9 mouse cellular contexts compared by ENCODE assay signal in the genomic region with DNA sequence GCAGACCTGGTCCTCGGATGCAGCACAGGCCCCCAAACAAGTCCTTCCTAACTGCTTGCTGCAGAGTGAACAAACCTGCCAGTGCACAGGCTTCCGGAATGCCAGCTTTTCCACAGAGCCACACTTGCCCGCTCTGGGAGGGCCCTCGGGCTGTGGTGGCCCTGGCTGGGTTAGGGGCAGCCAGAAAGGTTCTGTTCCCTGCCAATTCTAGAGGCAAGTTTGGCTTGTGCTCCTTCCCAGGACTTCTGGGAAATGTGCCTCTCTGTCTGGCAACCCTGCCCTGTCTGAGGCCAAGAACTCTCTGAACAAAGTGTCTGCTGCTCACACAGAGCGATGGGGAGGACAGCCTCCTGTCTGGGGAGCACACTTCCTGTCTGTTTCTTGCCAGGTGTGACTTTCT.
DNase-seq lines count a peak whose midpoint lies in the region; ATAC-seq lines count a peak whose summit lies in the region.
"Had no signal": no experiment of that assay in that cellular context is flagged by ENCODE, and none has a peak within 500 bp of the region (broad histone marks: within the 10 kb centered on the region; RNA-seq: fewer than 3 reads in every experiment).

No protein-coding gene starts in this region.

- no peaks in the 10 kb centered on the region for H3K4me1 ChIP-seq in hindbrain, embryonic 16.5 days (ENCODE audit: control insufficient read depth, insufficient read depth, low read depth, low read length)
- H3K4me1 ChIP-seq in hindbrain, embryonic 13.5 days (replicated peaks), result no peaks in the 10 kb centered on the region

- H3K4me3 ChIP-seq in hindbrain, embryonic 16.5 days (ENCODE audit: low read length), result no peak overlapping the region
- H3K4me3 ChIP-seq in hindbrain, embryonic 13.5 days, result no peak overlapping the region

- H3K27me3 ChIP-seq in hindbrain, embryonic 16.5 days (replicated peaks; ENCODE audit: control insufficient read depth, insufficient read depth, low read length), result no peaks in the 10 kb centered on the region
- H3K27me3 ChIP-seq in hindbrain, embryonic 13.5 days, result no peaks in the 10 kb centered on the region

- 86% methylated on average over 5 of the region's 5 CpGs for WGBS in hindbrain, embryonic 16.5 days
- WGBS in hindbrain, embryonic 13.5 days, result 92% methylated on average over 5 of the region's 5 CpGs

- no peak overlapping the region for H3K9ac ChIP-seq in hindbrain, embryonic 16.5 days (ENCODE audit: low read depth, low read length)
- H3K9ac ChIP-seq in hindbrain, embryonic 13.5 days, result no peak overlapping the region

- no peaks in the 10 kb centered on the region for H3K36me3 ChIP-seq in hindbrain, embryonic 16.5 days (ENCODE audit: control insufficient read depth, insufficient read depth, low read length)
- H3K36me3 ChIP-seq in hindbrain, embryonic 13.5 days, result no peaks in the 10 kb centered on the region

- DNase-seq in fibroblast of lung, adult 2 months (ENCODE audit: low read depth), result peak; percentile 62
- peak; percentile 34 for DNase-seq in layer of hippocampus, adult 9-11 months
- DNase-seq in thymus, adult 18-20 months, result peak; percentile 7 to 11
- DNase-seq in urinary bladder, adult 18-20 months (ENCODE audit: low spot score in 2 of 2), result no peak
- DNase-seq in spleen, postnatal 14 days (ENCODE audit: low spot score in 2 of 2), result no peak
- no peak for DNase-seq in lung, postnatal 25 days (ENCODE audit: low spot score)

- H3K4me2 ChIP-seq in hindbrain, embryonic 16.5 days (ENCODE audit: low read length), result no peak overlapping the region
- no peak overlapping the region for H3K4me2 ChIP-seq in hindbrain, embryonic 13.5 days

- no peak overlapping the region for H3K27ac ChIP-seq in hindbrain, embryonic 16.5 days (ENCODE audit: low read depth, low read length)
- no peak overlapping the region for H3K27ac ChIP-seq in hindbrain, embryonic 13.5 days
- H3K27ac ChIP-seq: macrophage had no signal

- ATAC-seq in hindbrain, embryonic 16.5 days, result peak; percentile 87
- no peak for ATAC-seq in hindbrain, embryonic 13.5 days (ENCODE audit: low FRiP score)

- no peaks in the 10 kb centered on the region for H3K9me3 ChIP-seq in hindbrain, embryonic 16.5 days (ENCODE audit: control insufficient read depth, low read length)
- H3K9me3 ChIP-seq in hindbrain, embryonic 13.5 days, result 0 out of 2 replicates have a peak, but pooled peaks cover under 1% of the 10 kb centered on the region

Comparison
In these comparisons a context has a peak if more than half of its experiments do, and no peak if none do; other contexts are left out.
1. DNase-seq: peak in fibroblast of lung, adult 2 months (single experiment), layer of hippocampus, adult 9-11 months (single experiment) and thymus, adult 18-20 months (2 of 2); none in urinary bladder, adult 18-20 months (0 of 2), spleen, postnatal 14 days (0 of 2) and lung, postnatal 25 days (single experiment).